Mouse (Mus musculus): Measurements from ENCODE around the gene Crtac1. TPM values are rescaled to one million over a fixed set of nuclear protein-coding genes. Genes with fewer than 3 reads are reported as not detected.

Crtac1 gene
- polyA plus RNA-seq (2015; fragmentation: Nextera tagmentation; extraction: Ambion mirVana): 0.85 and 1.00 TPM in 2 replicates

DNA sequence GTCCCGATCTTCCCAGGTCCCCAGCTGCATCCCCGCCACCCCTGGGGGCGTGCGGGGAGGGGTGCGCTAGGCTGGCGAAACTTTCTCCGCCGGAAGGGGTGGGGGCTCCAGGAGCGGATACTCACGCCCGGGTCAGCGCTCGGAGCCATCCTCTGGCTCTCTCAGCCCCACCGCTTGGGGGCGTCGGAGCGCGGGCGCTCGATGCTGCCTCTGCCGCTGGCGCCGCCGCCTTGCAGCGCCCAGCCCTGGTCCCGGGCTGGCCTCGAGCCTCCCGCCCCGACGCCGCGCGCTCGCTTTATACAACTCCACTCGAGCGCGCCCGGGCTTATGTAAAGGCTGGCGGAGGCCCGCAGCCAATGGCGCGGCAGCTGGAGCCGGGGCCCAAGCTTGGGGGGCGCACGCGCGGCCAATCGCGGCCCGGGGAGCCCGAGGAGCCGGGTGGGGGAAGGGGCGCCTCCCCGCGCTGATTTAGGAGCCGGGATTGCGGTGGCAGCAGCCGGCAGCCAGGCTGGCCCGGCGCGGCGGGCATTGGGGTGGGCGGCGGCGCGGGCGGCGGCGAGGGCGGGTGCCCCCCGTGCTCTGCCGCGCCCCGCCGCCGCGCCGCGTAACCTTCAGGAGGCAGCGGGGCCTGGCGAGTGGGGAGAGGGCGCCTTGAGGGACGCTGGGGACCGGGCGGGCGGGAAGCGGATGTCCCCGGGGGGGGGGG lies at the start of gene Crtac1:
Crtac1 (minus strand) TSS at position 299 of the 706 bp plus-strand sequence.
- peaks cover 67% of the 10 kb centered on the region for H3K27me3 ChIP-seq (ENCODE audit: control insufficient read depth, insufficient read depth, low read length)
- peaks cover 6% of the 10 kb centered on the region for H3K4me1 ChIP-seq (ENCODE audit: control insufficient read depth, insufficient read depth, low read length)
- H3K27ac ChIP-seq (ENCODE audit: low read length): no peak within 1 kb of the TSS
- no peaks in the 10 kb centered on the region for H3K36me3 ChIP-seq (ENCODE audit: control insufficient read depth, insufficient read depth)
- peak within 1 kb of the TSS; percentile 59 for H3K4me3 ChIP-seq (ENCODE audit: low read length)
- peak within 1 kb of the TSS; percentile 35; the same call in 1 of the 2 replicates for H3K9ac ChIP-seq (ENCODE audit: low read length)
- peak within 1 kb of the TSS; percentile 85 for H3K4me2 ChIP-seq (ENCODE audit: low read depth, low read length)
- WGBS: under 1% methylated on average over 75 of the region's 88 CpGs
- no peaks in the 10 kb centered on the region for H3K9me3 ChIP-seq (replicated peaks; ENCODE audit: control insufficient read depth, low read length)
- no peak; the same call in 1 of the 2 replicates for ATAC-seq (replicated peaks; ENCODE audit: extremely low read depth, insufficient read depth, low FRiP score)

DNA sequence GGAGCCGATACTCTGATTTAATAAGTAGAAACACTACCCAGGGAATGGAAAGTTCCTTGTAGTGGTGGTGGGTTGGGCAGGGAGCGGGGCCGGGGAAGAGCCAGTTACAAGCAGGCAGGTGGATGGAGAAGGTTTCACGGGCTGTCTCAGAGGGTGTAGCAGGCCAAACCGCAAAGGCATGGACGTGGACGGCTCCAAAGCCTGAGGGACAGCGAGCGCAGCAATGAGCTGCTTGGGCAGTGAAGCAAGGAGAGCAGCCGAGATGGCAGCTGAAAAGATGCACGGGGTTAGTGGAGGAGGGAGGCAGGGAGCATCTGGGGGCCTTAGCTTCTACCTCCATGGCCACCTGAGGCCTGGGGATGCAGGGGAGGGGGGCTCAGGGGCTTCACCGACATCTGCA lies 46.7 kb upstream of the Crtac1 start:
- Histone ChIP-seq H3K4me3 (ENCODE audit: low read length) (no peak overlapping the region), H3K36me3 (ENCODE audit: control insufficient read depth, insufficient read depth) (no peaks in the 10 kb centered on the region), H3K27me3 (ENCODE audit: control insufficient read depth, insufficient read depth, low read length) (0 out of 2 replicates have a peak, but pooled peaks cover 2% of the 10 kb centered on the region), H3K9ac (ENCODE audit: low read length) (no peak overlapping the region), H3K4me2 (ENCODE audit: low read depth, low read length) (no peak overlapping the region), H3K9me3 (replicated peaks; ENCODE audit: control insufficient read depth, low read length) (no peaks in the 10 kb centered on the region), H3K4me1 (ENCODE audit: control insufficient read depth, insufficient read depth, low read length) (no peaks in the 10 kb centered on the region), H3K27ac (ENCODE audit: low read length) (no peak overlapping the region)
- WGBS: 55% methylated on average over 12 of the region's 12 CpGs
- ATAC-seq (replicated peaks; ENCODE audit: extremely low read depth, insufficient read depth, low FRiP score): no peak

DNA sequence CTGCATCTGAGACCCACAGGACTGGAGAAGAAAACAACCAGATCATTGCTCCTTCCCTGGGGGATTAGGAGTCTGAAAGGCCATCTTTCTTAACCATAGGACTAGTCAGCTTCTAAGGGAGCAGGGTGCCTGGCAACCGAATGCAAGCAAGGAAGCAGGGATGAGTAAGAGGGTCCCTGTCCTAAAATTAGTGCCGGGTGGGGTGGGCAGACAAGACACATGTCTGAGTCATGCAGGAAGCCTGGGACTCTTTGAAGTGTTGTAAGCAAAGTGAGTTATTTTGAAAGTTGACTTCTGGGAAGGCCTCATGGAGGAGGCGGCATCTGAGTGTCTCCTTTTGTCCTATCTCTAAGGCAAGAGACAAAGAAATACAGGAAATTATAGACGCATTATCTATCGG lies 46.2 kb upstream of the Crtac1 start:
- Histone ChIP-seq H3K4me3 (ENCODE audit: low read length) (no peak overlapping the region), H3K27ac (ENCODE audit: low read length) (no peak overlapping the region), H3K36me3 (ENCODE audit: control insufficient read depth, insufficient read depth) (no peaks in the 10 kb centered on the region), H3K27me3 (ENCODE audit: control insufficient read depth, insufficient read depth, low read length) (no peaks in the 10 kb centered on the region), H3K4me2 (ENCODE audit: low read depth, low read length) (no peak overlapping the region), H3K9ac (ENCODE audit: low read length) (no peak overlapping the region), H3K9me3 (replicated peaks; ENCODE audit: control insufficient read depth, low read length) (no peaks in the 10 kb centered on the region), H3K4me1 (ENCODE audit: control insufficient read depth, insufficient read depth, low read length) (no peaks in the 10 kb centered on the region)
- ATAC-seq (replicated peaks; ENCODE audit: extremely low read depth, insufficient read depth, low FRiP score): no peak
- 55% methylated on average over 5 of the region's 5 CpGs for WGBS

- H3K36me3 ChIP-seq (ENCODE audit: control insufficient read depth, insufficient read depth): no peaks in the 10 kb centered on the region
- WGBS: 26% methylated on average over 11 of the region's 11 CpGs
These were observed 41.2 kb upstream of the Crtac1 start for GRCm38 (mm10) chr19:42472831-42473230.

DNA sequence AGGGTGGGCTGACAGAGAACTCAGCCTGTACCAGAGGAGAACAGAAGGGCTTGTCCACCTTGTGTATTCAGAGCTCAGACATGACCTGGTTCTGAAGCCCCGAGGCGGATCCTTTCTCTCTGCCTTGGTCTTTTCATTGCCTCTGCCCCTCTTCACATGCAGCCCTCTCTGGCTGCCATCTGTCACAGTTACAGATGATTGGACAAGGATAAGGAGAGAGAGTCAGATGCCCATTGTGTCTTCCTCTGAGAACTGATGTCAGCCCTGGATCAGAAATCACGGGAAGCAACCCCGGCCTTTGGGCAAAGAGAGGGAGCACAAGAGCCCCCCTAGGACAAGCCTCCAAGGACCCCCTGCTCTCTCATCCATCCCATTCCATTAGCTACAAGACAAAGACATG lies 40.0 kb upstream of the Crtac1 start:
- no peak for ATAC-seq (replicated peaks; ENCODE audit: extremely low read depth, insufficient read depth, low FRiP score)
- H3K4me3 ChIP-seq (ENCODE audit: low read length): no peak overlapping the region
- H3K27ac ChIP-seq (ENCODE audit: low read length): no peak overlapping the region
- H3K9me3 ChIP-seq (replicated peaks; ENCODE audit: control insufficient read depth, low read length): no peaks in the 10 kb centered on the region
- H3K9ac ChIP-seq (ENCODE audit: low read length): no peak overlapping the region
- no peak overlapping the region for H3K4me2 ChIP-seq (ENCODE audit: low read depth, low read length)
- no peaks in the 10 kb centered on the region for H3K27me3 ChIP-seq (ENCODE audit: control insufficient read depth, insufficient read depth, low read length)
- H3K4me1 ChIP-seq (ENCODE audit: control insufficient read depth, insufficient read depth, low read length): no peaks in the 10 kb centered on the region
- 85% methylated on average over 4 of the region's 4 CpGs for WGBS
- H3K36me3 ChIP-seq (ENCODE audit: control insufficient read depth, insufficient read depth): no peaks in the 10 kb centered on the region

More at GRCm38 (mm10) chr19:42472831-42473230, 41.2 kb upstream of the Crtac1 start:
- Histone ChIP-seq H3K4me2 (ENCODE audit: low read depth, low read length) (no peak overlapping the region), H3K4me3 (ENCODE audit: low read length) (no peak overlapping the region), H3K4me1 (ENCODE audit: control insufficient read depth, insufficient read depth, low read length) (no peaks in the 10 kb centered on the region), H3K9ac (ENCODE audit: low read length) (no peak overlapping the region), H3K9me3 (replicated peaks; ENCODE audit: control insufficient read depth, low read length) (no peaks in the 10 kb centered on the region), H3K27me3 (ENCODE audit: control insufficient read depth, insufficient read depth, low read length) (no peaks in the 10 kb centered on the region), H3K27ac (ENCODE audit: low read length) (no peak overlapping the region)
- ATAC-seq (replicated peaks; ENCODE audit: extremely low read depth, insufficient read depth, low FRiP score): no peak

DNA sequence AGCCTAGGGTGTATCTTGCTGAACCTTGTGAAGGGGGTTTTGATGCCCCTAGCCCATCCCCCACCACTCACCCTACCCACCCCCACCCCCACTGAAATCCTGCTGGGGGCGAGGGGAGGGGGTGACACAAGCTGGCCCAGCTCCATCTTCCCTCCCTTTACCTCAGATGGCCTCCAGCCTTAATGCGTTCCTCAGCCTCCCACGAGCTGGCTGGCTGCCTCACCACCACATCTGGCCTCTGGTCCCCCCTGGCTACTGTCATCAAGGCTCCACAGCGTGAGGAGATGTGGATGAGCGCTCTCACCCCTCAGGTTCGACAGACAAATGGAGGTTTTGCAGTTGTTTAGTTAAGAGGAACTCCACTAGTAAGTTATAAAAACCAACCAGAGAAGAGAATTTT lies 30.3 kb upstream of the Crtac1 start:
- no peaks in the 10 kb centered on the region for H3K36me3 ChIP-seq (ENCODE audit: control insufficient read depth, insufficient read depth)
- no peak overlapping the region for H3K27ac ChIP-seq (ENCODE audit: low read length)
- no peak for ATAC-seq (replicated peaks; ENCODE audit: extremely low read depth, insufficient read depth, low FRiP score)
- no peak overlapping the region for H3K4me3 ChIP-seq (ENCODE audit: low read length)
- H3K27me3 ChIP-seq (ENCODE audit: control insufficient read depth, insufficient read depth, low read length): peaks cover 25% of the 10 kb centered on the region
- no peaks in the 10 kb centered on the region for H3K9me3 ChIP-seq (replicated peaks; ENCODE audit: control insufficient read depth, low read length)
- 23% methylated on average over 6 of the region's 6 CpGs for WGBS
- no peak overlapping the region for H3K9ac ChIP-seq (ENCODE audit: low read length)
- H3K4me2 ChIP-seq (ENCODE audit: low read depth, low read length): no peak overlapping the region
- H3K4me1 ChIP-seq (ENCODE audit: control insufficient read depth, insufficient read depth, low read length): no peaks in the 10 kb centered on the region

- H3K27ac ChIP-seq (ENCODE audit: low read length): no peak overlapping the region
- H3K4me2 ChIP-seq (ENCODE audit: low read depth, low read length): no peak overlapping the region
- no peak for ATAC-seq (replicated peaks; ENCODE audit: extremely low read depth, insufficient read depth, low FRiP score)
- H3K9me3 ChIP-seq (replicated peaks; ENCODE audit: control insufficient read depth, low read length): no peaks in the 10 kb centered on the region
- H3K4me3 ChIP-seq (ENCODE audit: low read length): no peak overlapping the region
- peaks cover 27% of the 10 kb centered on the region for H3K27me3 ChIP-seq (ENCODE audit: control insufficient read depth, insufficient read depth, low read length)
- WGBS: 24% methylated on average over 9 of the region's 9 CpGs
- no peak overlapping the region for H3K9ac ChIP-seq (ENCODE audit: low read length)
- H3K4me1 ChIP-seq (ENCODE audit: control insufficient read depth, insufficient read depth, low read length): no peaks in the 10 kb centered on the region
- H3K36me3 ChIP-seq (ENCODE audit: control insufficient read depth, insufficient read depth): no peaks in the 10 kb centered on the region
These were observed 29.8 kb upstream of the Crtac1 start for GRCm38 (mm10) chr19:42461353-42461752.

DNA sequence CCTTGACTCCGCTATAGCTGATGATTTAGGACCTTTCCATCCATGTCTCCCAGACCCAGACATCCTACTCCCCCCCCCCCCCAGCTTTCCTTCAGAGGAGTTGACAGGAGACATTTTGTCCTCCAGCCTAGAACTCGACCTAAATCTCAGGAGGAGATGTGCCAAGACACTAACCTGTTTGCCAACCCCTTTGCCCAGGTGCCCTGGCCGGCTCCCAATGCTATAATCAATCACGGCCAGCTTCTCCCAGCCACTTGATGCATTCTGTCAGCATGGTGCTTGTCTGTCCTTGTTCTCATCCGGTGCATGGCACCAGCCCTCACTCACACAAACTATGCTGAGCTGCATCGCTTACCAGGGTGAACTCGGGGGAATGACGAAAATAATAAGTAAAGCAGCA lies 27.9 kb upstream of the Crtac1 start:
- Histone ChIP-seq H3K4me1 (ENCODE audit: control insufficient read depth, insufficient read depth, low read length) (no peaks in the 10 kb centered on the region), H3K4me3 (ENCODE audit: low read length) (no peak overlapping the region), H3K9ac (ENCODE audit: low read length) (no peak overlapping the region), H3K27ac (ENCODE audit: low read length) (no peak overlapping the region), H3K4me2 (ENCODE audit: low read depth, low read length) (no peak overlapping the region), H3K27me3 (ENCODE audit: control insufficient read depth, insufficient read depth, low read length) (peaks cover 30% of the 10 kb centered on the region), H3K9me3 (replicated peaks; ENCODE audit: control insufficient read depth, low read length) (no peaks in the 10 kb centered on the region), H3K36me3 (ENCODE audit: control insufficient read depth, insufficient read depth) (no peaks in the 10 kb centered on the region)
- 78% methylated on average over 8 of the region's 8 CpGs for WGBS
- no peak for ATAC-seq (replicated peaks; ENCODE audit: extremely low read depth, insufficient read depth, low FRiP score)

DNA sequence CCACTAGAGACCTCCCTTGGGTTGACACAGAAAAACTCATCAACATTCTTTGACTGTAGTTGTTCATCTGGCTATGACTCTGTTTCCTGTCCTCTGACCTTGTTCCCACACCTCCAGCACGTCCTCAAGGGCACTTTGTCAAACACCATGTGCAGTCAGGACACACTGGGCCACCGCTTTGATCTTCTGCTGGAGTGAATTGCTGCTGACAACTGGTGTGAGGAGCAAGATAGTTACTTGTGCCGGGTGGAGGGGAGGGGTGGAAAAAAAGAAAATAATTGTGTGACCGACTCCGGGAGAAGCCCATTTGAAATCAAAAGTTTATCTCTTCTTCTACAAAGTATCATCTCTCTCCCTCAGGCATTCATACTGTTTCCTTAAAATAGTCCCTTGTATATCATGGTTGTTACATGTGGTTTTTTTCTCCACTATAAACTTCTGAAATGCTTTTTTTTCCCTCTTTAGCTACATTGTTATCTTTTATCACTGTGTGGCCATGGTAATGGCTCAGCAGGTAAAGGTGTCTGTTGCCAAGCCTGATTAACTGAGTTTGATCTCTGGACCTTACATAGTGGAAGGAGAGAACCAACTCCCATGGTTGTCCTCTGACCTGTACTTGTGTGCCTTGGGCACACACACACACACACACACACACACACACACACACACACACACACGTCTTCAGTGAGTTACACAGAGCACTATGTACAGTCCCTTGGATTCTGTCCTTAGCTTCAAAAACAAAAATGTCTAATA lies 23.1 kb upstream of the Crtac1 start:
- no peak overlapping the region for H3K4me2 ChIP-seq (ENCODE audit: low read depth, low read length)
- no peak overlapping the region for H3K4me3 ChIP-seq (ENCODE audit: low read length)
- H3K27me3 ChIP-seq (ENCODE audit: control insufficient read depth, insufficient read depth, low read length): peaks cover 24% of the 10 kb centered on the region
- H3K27ac ChIP-seq (ENCODE audit: low read length): no peak overlapping the region
- H3K36me3 ChIP-seq (ENCODE audit: control insufficient read depth, insufficient read depth): no peaks in the 10 kb centered on the region
- H3K9ac ChIP-seq (ENCODE audit: low read length): no peak overlapping the region
- 26% methylated on average over 6 of the region's 6 CpGs for WGBS
- H3K9me3 ChIP-seq (replicated peaks; ENCODE audit: control insufficient read depth, low read length): no peaks in the 10 kb centered on the region
- no peak; the same call in 1 of the 2 replicates for ATAC-seq (replicated peaks; ENCODE audit: extremely low read depth, insufficient read depth, low FRiP score)
- no peaks in the 10 kb centered on the region for H3K4me1 ChIP-seq (ENCODE audit: control insufficient read depth, insufficient read depth, low read length)

Measured in heart, embryonic 16.5 days (tissue).